Mouse (Mus musculus): Measurements from ENCODE around the gene Armc5.

Gene Armc5

DNA sequence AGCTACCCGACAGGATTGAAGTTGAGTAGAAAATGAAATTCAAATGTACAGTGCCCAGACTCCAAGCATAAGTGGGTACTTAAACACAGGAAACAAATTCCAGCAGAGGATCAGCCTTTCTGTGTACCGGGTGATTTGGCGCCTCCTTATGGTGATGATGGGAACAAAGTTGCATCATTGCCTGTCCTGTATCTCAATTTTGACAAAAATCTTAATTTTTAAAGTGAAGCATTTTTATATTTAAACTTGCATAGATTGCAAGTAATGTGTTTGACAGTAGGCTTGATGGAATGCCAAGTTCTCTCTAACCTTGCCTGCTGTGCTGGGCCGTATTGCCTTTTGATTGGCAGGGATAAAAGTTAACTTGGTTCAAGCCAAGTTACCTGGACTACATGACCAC lies 1.8 kb downstream of the Armc5 start:
- ChIA-PET POLR2A (interaction anchor here in 1 of 4 experiments (1.2 to 2.9 kb wide), 6 partner anchors 8 to 296 kb away, joined by 3 to 17 read pairs (median 5); partner anchors contain the start of genes Fus, Pycard and Tgfb1i1), CTCF (interaction anchor here in 1 of 4 experiments (1.6 kb wide), 1 partner anchor 59 kb away, joined by 4 read pairs; the partner anchor contains the start of gene BC017158)

DNA sequence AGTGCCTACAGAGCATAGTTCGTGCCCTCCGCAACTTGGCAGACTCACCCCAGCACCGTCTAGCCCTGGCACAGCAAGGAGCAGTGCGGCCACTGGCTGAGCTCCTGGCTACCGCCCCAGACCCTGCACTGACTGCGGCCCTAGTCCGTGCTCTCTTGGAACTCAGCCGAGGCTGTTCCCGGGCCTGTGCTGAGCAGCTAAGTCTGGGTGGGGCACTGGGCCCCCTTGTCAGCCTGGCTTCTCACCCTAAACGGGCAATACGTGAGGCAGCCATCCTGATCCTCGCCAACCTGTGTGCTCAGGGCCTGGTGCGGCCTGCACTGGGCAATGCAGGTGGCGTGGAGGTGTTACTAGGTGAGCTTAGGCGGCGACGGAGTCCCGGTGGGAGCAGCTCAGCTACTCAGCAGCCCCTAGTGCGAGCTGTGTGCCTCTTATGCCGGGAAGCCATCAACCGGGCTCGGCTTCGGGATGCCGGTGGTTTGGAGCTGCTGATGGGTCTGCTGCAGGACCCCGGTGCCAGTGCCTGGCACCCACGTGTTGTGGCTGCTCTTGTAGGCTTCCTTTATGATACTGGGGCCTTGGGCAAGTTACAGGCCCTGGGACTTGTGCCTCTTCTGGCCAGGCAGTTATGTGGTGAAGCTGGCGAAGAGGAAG lies 3.1 kb downstream of the Armc5 start:
- POLR2A ChIA-PET: interaction anchor here in 2 of 4 experiments (0.5 to 2.1 kb wide), 12 partner anchors 9 to 273 kb away, joined by 3 to 8 read pairs (median 4); partner anchors contain the start of genes Fus (in 1 of the 2) and Tial1 (in 1 of the 2)
- CTCF ChIA-PET: interaction anchor here (0.6 to 1.4 kb wide), 7 partner anchors 12 to 333 kb away, joined by 3 to 8 read pairs (median 4); no protein-coding TSS in a partner anchor

DNA sequence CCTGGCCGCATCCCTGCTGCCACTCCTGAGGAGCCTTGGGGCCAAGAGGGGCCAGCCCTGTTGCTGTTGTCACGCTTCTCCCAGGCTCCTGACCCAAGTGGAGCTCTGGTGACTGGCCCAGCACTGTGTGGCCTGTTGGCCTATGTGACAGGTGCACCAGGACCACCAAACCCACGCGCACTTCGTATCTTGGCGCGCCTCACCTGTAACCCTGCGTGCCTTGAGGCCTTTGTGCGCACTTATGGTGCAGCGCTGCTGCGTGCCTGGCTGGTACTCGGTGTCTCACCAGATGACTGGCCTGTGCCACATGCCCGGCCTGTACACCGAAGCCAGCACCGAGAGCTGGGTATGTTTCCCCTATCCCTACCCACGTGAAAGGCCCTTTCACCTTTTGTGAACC lies 5.2 kb downstream of the Armc5 start:
- CTCF ChIA-PET: no interaction called here

DNA sequence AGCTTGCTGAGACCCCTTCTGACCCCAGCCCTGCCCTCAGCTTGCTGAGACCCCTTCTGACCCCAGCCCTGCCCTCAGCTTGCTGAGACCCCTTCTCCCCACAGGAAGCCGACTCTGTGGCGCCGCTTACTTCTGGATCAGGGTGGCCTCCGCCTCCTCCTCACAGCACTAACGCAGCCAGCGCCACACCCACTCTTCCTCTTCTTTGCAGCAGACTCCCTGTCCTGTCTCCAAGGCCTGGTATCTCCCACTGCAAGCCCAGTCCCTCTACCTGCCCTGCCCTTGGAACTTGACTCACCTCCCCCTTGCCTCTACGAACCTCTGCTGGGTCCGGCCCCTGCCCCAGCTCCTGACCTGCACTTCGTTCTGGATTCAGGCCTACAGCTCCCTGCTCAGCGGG lies 6.8 kb downstream of the Armc5 start:
- CTCF ChIA-PET: interaction anchor here in 1 of 4 experiments (0.7 kb wide), 1 partner anchor 101 kb away, joined by 3 read pairs; no protein-coding TSS in a partner anchor
- POLR2A ChIA-PET: interaction anchor here in 3 of 4 experiments (0.6 to 1.7 kb wide), 4 partner anchors 12 to 651 kb away, joined by 3 to 4 read pairs (median 3); no protein-coding TSS in a partner anchor

More for the DNA sequence above, 5.2 kb downstream of the Armc5 start:
- POLR2A ChIA-PET: interaction anchor here in 2 of 4 experiments (1.0 to 1.2 kb wide), 2 partner anchors 9 to 10 kb away, joined by 3 to 5 read pairs; no protein-coding TSS in a partner anchor

DNA sequence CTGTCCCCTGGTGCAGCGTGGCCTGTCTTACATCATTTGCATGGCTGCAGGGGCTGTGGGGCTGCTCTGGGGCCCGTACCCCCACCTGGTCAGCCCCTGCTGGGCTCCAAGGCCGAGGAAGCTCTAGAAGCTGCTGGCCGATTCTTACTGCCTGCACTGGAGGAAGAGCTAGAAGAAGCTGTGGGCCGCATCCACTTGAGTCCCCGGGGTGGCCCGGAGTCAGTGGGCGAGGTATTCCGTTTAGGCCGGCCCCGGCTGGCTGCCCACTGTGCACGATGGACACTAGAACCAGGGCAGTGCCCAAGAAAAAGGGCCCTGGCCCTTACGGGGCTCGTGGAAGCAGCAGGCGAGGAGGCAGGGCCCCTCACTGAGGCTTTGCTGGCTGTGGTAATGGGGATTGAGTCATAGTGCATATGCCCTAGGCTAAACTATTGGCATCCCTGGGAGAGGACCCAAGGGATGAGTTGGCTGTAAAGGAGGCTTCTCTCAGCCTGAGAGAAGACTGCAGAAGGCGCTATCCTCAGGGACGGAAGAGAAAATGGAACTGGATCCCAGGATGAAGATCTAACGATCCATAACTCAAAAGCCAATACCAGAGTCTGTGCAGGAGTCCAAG lies 7.4 kb downstream of the Armc5 start:
- POLR2A ChIA-PET: interaction anchor here in 3 of 4 experiments (0.5 to 1.7 kb wide), 7 partner anchors 13 to 652 kb away, joined by 3 to 4 read pairs (median 3); no protein-coding TSS in a partner anchor
- CTCF ChIA-PET: interaction anchor here in 1 of 4 experiments (0.7 kb wide), 1 partner anchor 101 kb away, joined by 3 read pairs; no protein-coding TSS in a partner anchor

DNA sequence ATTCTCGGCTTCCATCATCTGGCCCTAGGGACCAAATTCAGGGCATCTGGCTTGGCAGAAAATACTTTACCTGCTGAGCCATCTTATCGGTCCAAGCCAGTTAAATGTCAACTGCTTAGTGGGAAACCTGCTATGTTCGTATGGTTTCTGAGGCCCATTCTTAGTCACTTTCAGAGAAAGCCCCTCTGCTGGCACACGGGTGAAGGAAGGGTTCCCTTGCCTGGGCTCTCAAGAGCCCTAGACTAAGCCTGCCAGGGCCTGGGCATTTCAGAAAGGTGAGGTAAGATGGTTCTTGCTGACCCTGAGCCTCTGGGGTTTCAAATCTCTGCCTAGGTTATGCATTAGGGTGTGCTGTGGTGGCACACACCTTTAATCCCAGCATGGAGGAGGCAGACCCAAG lies 8.4 kb downstream of the Armc5 start:
- CTCF ChIA-PET: interaction anchor here in 1 of 4 experiments (1.9 kb wide), 1 partner anchor 99 kb away, joined by 8 read pairs; no protein-coding TSS in a partner anchor
- POLR2A ChIA-PET: interaction anchor here in 1 of 4 experiments (1.7 kb wide), 1 partner anchor 31 kb away, joined by 3 read pairs; no protein-coding TSS in a partner anchor

DNA sequence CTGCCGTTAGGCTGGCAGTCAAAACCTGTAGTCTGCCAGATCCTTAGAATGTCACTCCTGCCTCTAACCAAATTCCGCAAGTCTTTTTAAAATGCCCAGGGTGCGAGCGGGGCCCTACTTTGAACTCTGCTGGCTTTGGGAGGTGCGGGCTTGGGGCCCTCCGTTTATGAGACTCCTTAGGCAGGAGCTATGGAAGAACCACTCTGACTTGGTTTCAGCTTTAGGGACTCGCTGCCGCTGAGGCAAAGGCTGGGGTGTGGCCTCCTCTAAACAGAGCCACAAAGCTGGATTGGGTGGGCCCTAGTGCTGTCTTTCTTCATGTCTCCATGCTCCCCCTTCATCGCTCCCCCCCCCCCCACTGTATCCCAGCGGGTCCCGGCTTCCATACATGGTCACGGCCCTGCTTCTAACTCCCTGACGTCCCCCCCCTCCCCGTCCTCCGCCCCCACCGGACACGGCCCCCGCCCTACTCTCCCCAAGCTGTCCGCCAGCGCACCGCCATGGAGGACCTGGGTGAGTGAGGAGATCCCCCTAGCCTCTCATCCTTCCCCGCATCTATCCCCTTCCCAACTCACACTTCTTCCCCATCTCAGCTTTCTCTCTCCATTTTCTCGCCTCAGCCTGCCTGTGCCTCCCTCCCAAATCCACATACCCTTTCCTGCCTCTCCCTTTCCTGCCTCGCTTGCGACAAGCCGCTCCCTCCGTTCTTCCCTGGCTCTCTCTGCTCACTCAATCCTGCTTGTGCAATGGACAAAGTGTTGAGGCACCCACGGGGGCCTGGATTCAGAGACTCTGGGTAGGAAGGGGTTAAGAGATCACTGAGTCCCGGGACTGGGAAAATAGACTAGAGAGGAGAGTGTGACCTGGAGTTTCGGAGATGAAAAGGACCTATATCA lies 9.6 kb downstream of the Armc5 start, which contains the start of gene Tgfb1i1:
Tgfb1i1 (plus strand) TSS at position 317 of the 896 bp plus-strand sequence.
- ChIA-PET CTCF (interaction anchor here (0.6 to 1.9 kb wide), 9 partner anchors 38 to 433 kb away, joined by 3 to 23 read pairs (median 4); no protein-coding TSS in a partner anchor), POLR2A (interaction anchor here (0.6 to 1.0 kb wide), 6 partner anchors 8 to 467 kb away, joined by 3 to 6 read pairs (median 4); partner anchors contain the start of gene 9130023H24Rik (in 1 of the 4))

DNA sequence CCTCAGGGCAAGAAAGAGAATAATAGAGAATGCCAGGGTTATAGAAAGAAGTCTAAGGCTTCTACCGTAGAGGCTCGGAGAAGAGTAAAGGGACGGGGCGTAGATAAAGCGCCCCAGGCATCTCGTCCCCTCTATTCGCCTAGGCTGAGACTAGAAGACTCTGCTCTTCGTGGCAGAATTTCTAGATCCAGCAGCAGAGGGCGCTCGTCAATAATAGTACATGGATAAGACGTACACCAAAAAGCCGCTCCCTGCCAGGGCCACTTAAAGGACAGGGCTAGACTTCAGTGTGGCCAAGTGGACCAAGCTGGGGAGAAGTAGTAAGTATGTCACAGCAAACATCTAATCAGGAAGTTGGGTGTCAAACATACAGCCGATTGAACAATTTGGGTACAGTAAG lies 10.3 kb downstream of the Armc5 start:
- CTCF ChIA-PET: interaction anchor here in 3 of 4 experiments (1.3 to 1.9 kb wide), 3 partner anchors 97 kb away, joined by 5 to 23 read pairs (median 8); no protein-coding TSS in a partner anchor
- POLR2A ChIA-PET: no interaction called here

DNA sequence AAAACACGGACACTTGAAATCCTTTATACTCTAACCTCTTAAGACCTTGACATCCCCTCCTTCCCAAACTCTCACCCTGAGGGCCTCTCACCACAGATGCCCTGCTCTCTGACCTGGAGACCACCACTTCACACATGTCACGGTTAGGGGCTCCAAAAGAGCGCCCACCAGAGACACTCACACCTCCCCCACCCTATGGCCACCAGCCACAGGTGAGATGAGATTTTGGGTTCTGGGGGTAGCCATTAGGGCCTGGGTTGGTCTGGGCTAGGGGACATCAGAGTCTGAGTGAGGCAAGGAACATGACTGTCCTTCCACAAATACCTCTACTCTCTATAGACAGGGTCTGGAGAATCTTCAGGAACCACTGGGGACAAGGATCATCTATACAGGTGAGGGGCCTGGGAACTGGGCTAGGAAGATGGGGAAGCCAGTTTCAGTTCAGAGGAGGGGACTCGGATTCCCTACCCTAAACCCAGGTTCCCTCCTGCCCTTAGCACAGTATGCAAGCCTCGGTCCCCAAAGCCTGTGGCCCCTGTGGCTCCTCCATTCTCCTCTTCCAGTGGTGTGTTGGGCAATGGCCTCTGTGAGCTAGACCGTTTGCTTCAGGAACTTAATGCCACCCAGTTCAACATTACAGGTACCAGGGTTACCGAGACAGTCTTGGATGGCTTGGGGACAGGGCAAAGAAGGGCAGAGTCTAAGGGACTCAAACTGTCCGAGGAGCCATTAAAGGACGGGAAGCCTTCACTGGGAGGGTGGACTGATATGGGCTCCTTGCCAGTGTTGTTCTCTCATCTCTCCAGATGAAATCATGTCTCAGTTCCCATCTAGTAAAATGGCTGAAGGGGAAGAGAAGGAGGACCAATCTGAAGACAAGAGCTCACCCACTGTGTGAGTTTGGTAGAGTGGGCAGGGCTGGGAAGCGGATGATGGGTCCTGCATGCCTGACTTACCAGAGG lies 11.2 kb downstream of the Armc5 start:
- CTCF ChIA-PET: no interaction called here
- POLR2A ChIA-PET: no interaction called here

DNA sequence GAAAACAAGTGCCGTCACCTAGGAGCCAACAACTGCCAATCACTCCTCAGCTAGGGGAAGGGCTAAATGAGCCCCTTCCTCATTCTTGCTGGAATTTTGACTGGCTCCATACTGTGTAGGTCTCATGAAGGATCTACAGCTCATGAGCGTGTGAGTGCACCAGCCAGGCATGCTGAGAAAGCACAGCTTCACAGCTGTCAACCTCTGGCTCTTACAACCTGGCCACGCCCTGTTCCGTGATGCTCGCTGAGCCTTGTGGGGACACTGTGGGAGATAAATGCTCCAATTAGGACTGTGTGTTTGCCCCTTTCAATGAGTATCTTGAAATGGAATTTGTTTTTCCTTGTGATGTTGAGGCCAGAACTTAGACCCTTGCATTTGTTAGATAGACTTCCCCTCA lies 12.9 kb downstream of the Armc5 start:
- ChIA-PET POLR2A (no interaction called here), CTCF (interaction anchor here in 1 of 4 experiments (0.7 kb wide), 1 partner anchor 139 kb away, joined by 3 read pairs; no protein-coding TSS in a partner anchor)

DNA sequence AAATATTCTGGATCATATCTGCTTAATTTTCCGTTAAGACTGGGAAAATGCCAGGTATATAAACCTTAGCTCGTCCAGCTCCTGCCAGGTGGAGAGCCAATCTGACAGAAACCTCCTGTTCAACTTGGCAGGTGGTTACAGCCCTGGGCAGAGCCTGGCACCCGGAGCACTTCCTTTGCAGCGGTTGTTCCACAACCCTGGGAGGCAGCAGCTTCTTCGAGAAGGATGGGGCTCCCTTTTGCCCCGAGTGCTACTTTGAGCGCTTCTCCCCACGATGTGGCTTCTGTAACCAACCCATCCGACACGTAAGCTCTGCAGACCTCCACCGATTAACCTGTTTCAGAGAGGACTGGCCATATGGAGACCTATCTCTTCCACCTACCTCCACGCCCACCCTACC lies 14.8 kb downstream of the Armc5 start:
- POLR2A ChIA-PET: interaction anchor here in 2 of 4 experiments (0.7 to 1.7 kb wide), 4 partner anchors 14 to 35 kb away, joined by 3 to 6 read pairs (median 3); partner anchors contain the start of genes 9130023H24Rik (in 1 of the 2) and Armc5 (in 1 of the 2)
- CTCF ChIA-PET: interaction anchor here in 2 of 4 experiments (1.0 to 1.1 kb wide), 2 partner anchors 12 to 93 kb away, joined by 3 to 5 read pairs; no protein-coding TSS in a partner anchor

DNA sequence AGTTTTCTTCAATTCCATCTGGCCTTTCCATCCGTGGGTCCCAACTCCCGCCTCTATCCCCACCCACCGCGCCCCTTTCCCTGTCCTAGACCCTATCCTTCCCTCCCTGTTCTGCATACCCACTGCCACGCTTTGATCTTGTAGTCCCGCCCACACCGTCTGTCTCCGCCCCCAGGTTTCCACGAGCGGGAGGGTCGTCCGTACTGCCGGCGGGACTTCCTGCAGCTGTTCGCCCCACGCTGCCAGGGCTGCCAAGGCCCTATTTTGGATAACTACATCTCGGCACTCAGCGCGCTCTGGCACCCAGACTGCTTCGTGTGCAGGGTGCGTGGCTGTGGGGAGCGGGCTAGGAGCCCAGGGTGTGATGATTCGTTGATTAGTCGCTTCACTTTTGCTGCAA lies 15.5 kb downstream of the Armc5 start:
- ChIA-PET CTCF (interaction anchor here in 2 of 4 experiments (1.1 to 1.2 kb wide), 2 partner anchors 15 to 92 kb away, joined by 5 read pairs; partner anchors contain the start of genes 9130023H24Rik (in 1 of the 2) and Armc5 (in 1 of the 2)), POLR2A (interaction anchor here in 3 of 4 experiments (0.7 to 1.7 kb wide), 6 partner anchors 15 to 35 kb away, joined by 3 to 6 read pairs (median 3); partner anchors contain the start of genes 9130023H24Rik (in 1 of the 3) and Armc5 (in 1 of the 3))

DNA sequence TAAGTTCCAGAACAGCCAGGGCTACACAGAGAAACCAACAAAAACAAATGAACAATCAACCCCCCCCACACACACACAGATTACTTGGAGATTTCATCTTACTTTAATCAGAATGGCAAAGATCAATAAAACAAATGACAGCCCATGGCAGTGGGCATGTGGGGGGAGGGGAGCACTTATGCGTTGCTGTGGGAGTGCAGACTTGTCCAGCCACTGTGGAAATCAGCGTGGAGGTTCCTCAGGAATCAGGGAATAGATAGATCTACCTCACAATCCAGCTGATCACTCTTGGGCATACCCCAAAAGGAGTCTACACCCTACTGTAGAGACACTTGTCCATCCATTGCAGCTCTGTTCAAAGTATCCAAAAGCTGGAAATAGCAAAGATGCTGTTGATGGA lies 17.8 kb downstream of the Armc5 start:
- ChIA-PET POLR2A (interaction anchor here in 1 of 4 experiments (0.7 kb wide), 1 partner anchor 105 kb away, joined by 3 read pairs; no protein-coding TSS in a partner anchor), CTCF (interaction anchor here in 1 of 4 experiments (1.5 kb wide), 1 partner anchor 34 kb away, joined by 5 read pairs; no protein-coding TSS in a partner anchor)

DNA sequence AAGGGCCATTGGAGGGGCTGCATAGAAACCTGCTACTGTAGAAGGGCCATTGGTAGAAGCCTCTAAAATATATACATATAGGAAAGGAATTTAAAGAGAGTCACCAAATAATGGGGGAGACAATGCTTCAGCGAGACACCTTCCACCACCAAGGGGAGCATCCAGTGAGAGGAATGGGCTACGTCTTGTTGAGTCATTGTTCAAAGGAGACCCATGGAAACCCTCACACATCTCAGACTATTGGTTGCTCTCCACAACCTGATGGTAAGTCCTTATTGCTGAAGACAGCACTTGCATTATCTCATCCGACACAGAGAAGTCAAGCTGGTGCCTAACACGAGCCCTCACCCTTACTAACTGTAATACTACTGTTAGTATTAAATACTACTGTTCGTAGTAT lies 18.6 kb downstream of the Armc5 start:
- CTCF ChIA-PET: interaction anchor here in 1 of 4 experiments (1.5 kb wide), 1 partner anchor 33 kb away, joined by 5 read pairs; no protein-coding TSS in a partner anchor
- POLR2A ChIA-PET: no interaction called here

DNA sequence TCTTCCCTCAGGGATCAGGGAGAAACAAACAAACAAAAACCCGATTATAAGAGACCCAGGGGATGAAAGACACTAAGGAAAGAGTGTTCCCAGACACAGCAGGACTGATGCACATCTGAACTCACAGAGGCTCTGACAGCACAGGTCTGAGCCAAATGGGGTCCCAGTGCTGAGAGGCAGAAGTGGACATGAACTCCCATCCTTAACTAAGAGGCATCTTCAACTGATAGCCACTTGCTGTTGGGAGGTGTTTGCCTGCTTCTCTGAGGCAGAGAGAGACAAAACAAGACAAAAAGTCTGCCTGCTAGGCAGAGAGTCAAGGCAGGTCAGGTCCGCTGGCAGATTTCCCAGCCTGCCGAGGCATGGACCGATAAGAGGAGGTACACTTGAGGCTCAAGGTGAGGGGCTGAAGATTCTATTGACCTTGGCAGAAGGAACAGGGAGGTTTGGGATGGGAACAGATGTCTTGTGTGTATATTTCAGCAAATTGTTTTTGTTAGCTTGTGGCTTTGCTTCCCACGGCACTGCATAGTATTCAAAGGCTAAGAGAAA lies 19.7 kb downstream of the Armc5 start:
- POLR2A ChIA-PET: no interaction called here
- CTCF ChIA-PET: no interaction called here

DNA sequence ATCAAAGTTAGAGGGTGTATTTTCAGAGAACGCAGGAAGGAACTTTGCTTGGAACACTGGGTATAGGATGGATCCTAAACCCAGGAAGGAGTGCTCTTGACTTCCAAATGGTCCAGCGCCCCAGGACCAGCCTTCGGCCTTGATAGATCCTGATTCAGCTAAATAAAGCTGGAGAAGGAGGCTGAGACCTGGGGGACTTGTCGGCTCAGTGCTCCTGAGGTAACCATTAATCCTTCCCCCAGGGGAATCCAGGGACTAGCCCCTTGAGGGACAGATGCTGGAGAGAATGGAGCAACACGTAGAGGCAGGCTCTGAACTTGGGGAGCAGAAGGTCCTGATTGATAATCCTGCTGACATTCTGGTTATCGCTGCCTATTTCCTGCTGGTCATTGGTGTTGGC lies 28.3 kb downstream of the Armc5 start, which contains the start of gene Slc5a2:
Slc5a2 (plus strand) TSS at position 247 of the 400 bp plus-strand sequence.
- CTCF ChIA-PET: no interaction called here
- POLR2A ChIA-PET: no interaction called here

Data from embryonic stem cell, embryonic (primary cell).